Mouse (Mus musculus): ENCODE measurements around the gene Ppp1r12b. TPM values are rescaled to one million over a fixed set of nuclear protein-coding genes. Genes with fewer than 3 reads are reported as not detected.

Gene Ppp1r12b
- 7.1 TPM for polyA plus RNA-seq (2014; fragmentation: Illumina TruSeq; extraction: RNeasy Lipid Tissue Mini Kit (QIAGEN cat#74804); ENCODE audit: insufficient read depth, low read depth, low replicate concordance)

GRCm38 (mm10) chr1:134955637-134956176 is at the start of gene Ppp1r12b:
Gene Ppp1r12b, minus strand, starts transcription at chr1:134955942.

GRCm38 (mm10) chr1:134962053-134962803 is 6.5 kb upstream of the Ppp1r12b start, which contains the start of gene Ube2t:
Gene Ube2t, plus strand, starts transcription at chr1:134962565.

Other genes with a start within 250 kb of the Ppp1r12b start
- 1.4 TPM for gene Ube2t, start 6.6 kb upstream of the Ppp1r12b start, polyA plus RNA-seq (2014; fragmentation: Illumina TruSeq; extraction: RNeasy Lipid Tissue Mini Kit (QIAGEN cat#74804); ENCODE audit: insufficient read depth, low read depth, low replicate concordance)
- gene Lgr6, start 149.3 kb upstream of the Ppp1r12b start, polyA plus RNA-seq (2014; fragmentation: Illumina TruSeq; extraction: RNeasy Lipid Tissue Mini Kit (QIAGEN cat#74804); ENCODE audit: insufficient read depth, low read depth, low replicate concordance), result 2.3 TPM
- 2.6 TPM for gene Ptpn7, start 176.8 kb upstream of the Ppp1r12b start, polyA plus RNA-seq (2014; fragmentation: Illumina TruSeq; extraction: RNeasy Lipid Tissue Mini Kit (QIAGEN cat#74804); ENCODE audit: insufficient read depth, low read depth, low replicate concordance)
- gene Arl8a, start 190.9 kb upstream of the Ppp1r12b start, polyA plus RNA-seq (2014; fragmentation: Illumina TruSeq; extraction: RNeasy Lipid Tissue Mini Kit (QIAGEN cat#74804); ENCODE audit: insufficient read depth, low read depth, low replicate concordance), result 42.2 TPM
- gene Gpr37l1, start 211.7 kb upstream of the Ppp1r12b start, polyA plus RNA-seq (2014; fragmentation: Illumina TruSeq; extraction: RNeasy Lipid Tissue Mini Kit (QIAGEN cat#74804); ENCODE audit: insufficient read depth, low read depth, low replicate concordance), result 0.27 TPM

Data from lung, adult 10 weeks (tissue).